Mouse (Mus musculus) limb, embryonic 10.5 days (tissue): ENCODE measurements around the gene Cactin. TPM values are rescaled to one million over a fixed set of nuclear protein-coding genes. Genes with fewer than 3 reads are reported as not detected.
A peak's percentile ranks its signal among the peaks of the same experiment; 100 is the strongest.

ENCODE experiments used
- DNase-seq: peaks from one replicate; pipeline ENCODE4 v3.0.0-alpha.2; 2017; ENCODE audit warnings: low spot score
- H3K27ac ChIP-seq: fragments of 300-500 bp; sonication (generic); 2 replicates; pipeline ENCODE4 v1.5.1; 2016; ENCODE audit warnings: mild to moderate bottlenecking
- H3K27me3 ChIP-seq: fragments of 300-500 bp; sonication (generic); 2 replicates; pipeline ENCODE4 v1.6.1; 2016; ENCODE audit warnings: low read depth, mild to moderate bottlenecking; ENCODE audit not compliant: poor library complexity, severe bottlenecking
- H3K36me3 ChIP-seq: fragments of 300-500 bp; sonication (generic); 2 replicates; pipeline ENCODE4 v1.6.1; 2016; ENCODE audit warnings: mild to moderate bottlenecking, moderate library complexity
- H3K4me1 ChIP-seq: fragments of 300-500 bp; sonication (generic); 2 replicates; pipeline ENCODE4 v1.6.1; 2016
- H3K4me3 ChIP-seq: fragments of 300-500 bp; sonication (generic); 2 replicates; pipeline ENCODE4 v1.5.1; 2016; ENCODE audit warnings: mild to moderate bottlenecking, moderate library complexity
- H3K9me3 ChIP-seq: fragments of 300-500 bp; sonication (generic); replicated peaks from 2 replicates; pipeline ENCODE4 v1.6.1; 2016; ENCODE audit warnings: mild to moderate bottlenecking
- WGBS: fragments of 180-500 bp; shearing (Covaris S2); methylation state at CpG from one replicate; pipeline ENCODE4 v1.1.7; 2016; 5-methylcytosine and 5-hydroxymethylcytosine counted together
- polyA plus RNA-seq: library from polyadenylated mRNA; unstranded; fragments of >200 nt; fragmentation: Nextera tagmentation; extraction: Ambion mirVana; gene quantifications from 2 replicates; pipeline ENCODE4 v1.2.1, GENCODE M21; 2016

Gene Cactin
- polyA plus RNA-seq, 1 experiment from 2014 or later: 62.5 TPM

DNA sequence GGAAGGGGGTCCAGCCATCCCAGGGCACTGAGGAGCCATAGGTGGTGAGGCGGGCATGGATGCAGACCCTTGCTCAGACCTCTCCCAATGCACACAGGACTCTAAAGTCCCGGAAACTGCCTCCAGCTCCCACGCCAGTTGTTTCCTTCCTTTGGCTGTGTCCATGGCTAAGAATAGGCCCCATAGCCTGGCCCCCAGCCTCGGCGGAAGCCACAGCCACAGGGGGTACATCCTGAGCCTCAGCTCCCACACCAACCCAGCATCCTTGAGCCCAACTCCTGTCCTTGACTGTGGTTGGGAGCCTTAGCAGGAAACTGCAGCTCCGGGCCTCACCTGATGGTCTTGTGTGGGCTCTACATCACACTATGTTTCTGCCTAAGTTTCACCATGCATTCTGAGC, 6.0 kb downstream of the Cactin start:
- Histone ChIP-seq H3K4me1 (peaks cover 53% of the 10 kb centered on the region), H3K27ac (peak overlapping the region; percentile 27; the same call in 1 of the 2 replicates)

DNA sequence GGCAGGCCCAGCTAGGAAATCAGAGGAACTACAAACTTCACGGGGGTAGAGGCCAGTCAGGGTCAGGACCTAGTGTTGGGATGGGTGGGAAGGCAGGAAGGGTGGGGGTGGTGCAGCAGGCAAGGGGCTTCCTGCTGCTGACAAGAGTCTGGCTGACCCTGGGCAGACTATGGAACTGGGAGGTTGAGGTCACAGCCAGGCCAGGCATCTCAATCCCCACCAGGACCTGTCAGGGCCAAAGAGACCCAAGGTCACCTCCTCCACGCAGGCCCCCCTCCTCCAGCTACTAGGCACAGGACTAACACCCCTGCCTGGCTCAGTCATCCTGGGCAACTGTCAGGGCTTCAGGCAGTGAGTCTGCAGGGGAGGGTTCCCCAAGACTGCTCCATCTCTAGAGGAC, 7.1 kb downstream of the Cactin start:
- Histone ChIP-seq H3K4me1 (peaks cover 51% of the 10 kb centered on the region), H3K27ac (peak overlapping the region; percentile 37), H3K27me3 (peaks cover 17% of the 10 kb centered on the region), H3K9me3 (no peaks in the 10 kb centered on the region), H3K36me3 (peaks cover 66% of the 10 kb centered on the region), H3K4me3 (no peak overlapping the region)
- 6% methylated on average over 2 of the region's 2 CpGs for WGBS
- DNase-seq: no peak

More for the DNA sequence above, 6.0 kb downstream of the Cactin start:
- 87% methylated on average over 6 of the region's 6 CpGs for WGBS
- no peak overlapping the region for H3K4me3 ChIP-seq
- H3K9me3 ChIP-seq: no peaks in the 10 kb centered on the region
- no peak for DNase-seq
- peaks cover 71% of the 10 kb centered on the region for H3K36me3 ChIP-seq
- H3K27me3 ChIP-seq: peaks cover 6% of the 10 kb centered on the region

DNA sequence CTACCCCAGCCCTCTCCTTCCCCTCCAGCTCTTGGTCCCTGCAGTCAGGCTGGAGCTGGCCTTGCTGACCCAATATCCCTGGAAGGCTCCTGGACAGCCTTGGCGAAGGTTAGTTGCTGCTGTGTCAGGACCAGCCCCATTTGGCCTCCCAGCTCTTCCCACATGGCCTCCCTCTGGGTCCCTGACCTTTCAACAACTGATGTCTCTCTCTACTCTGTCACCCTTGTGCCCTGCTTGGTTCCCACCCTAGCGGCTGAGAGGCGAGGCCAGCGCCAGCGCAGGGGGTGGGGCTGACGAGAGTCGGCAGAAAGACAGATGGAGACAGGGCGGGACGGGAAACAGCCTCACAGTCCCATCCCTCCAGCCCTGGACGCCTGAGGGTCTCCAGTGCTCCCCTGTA, 7.5 kb downstream of the Cactin start, which contains the start of gene Tbxa2r:
Gene Tbxa2r (plus strand): TSS at position 346 of the 400 bp plus-strand sequence.
- 7% methylated on average over 10 of the region's 10 CpGs for whole genome bisulfite sequencing
- 0 out of 2 replicates have a peak within 1 kb of the TSS, but pooled peaks have one; percentile 11 for H3K4me3 ChIP-seq
- no peak for DNase-seq
- H3K27me3 ChIP-seq: peaks cover 21% of the 10 kb centered on the region
- peak within 1 kb of the TSS; percentile 64 for H3K27ac ChIP-seq
- peaks cover 52% of the 10 kb centered on the region for H3K4me1 ChIP-seq
- peaks cover 63% of the 10 kb centered on the region for H3K36me3 ChIP-seq
- no peaks in the 10 kb centered on the region for H3K9me3 ChIP-seq

DNA sequence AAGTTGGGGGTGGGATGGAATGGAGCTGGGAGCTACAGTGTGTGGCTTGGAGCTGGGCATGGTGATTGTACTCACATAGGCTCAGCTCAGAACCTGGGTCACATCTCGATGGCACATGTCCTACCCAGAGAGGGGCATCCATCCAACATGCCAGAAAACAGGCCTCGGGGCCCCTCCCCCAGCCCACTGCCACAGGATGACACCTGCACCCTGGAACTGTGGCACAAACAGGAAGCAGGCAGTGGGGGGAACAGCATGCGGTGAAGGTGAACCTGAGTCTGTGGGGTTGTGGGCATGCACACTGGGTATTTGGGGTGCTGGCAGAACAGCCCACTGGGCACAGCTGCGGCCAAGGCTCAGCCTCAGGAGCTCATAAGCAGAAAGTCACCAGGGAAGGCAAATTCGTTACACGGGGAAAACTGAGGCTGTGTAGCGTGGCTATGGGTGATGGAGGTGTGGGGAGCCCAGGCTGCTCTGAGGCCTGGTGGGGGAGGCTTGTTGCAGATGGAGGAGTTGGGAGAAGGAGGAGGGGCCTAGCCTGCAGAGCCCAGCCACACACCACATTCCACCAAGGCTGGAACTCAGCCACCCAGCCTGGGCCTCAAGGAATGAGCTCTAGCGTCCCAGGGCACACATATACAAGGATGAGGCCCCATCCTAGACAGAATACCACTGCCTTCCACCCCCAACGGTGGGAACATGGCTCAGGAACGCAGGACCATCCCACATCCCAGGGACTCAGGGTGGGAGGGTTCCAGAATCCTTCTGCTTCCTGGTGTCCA, 8.5 kb downstream of the Cactin start:
- Histone ChIP-seq H3K4me1 (peaks cover 52% of the 10 kb centered on the region), H3K9me3 (no peaks in the 10 kb centered on the region), H3K27ac (peak overlapping the region; percentile 64), H3K27me3 (peaks cover 23% of the 10 kb centered on the region), H3K36me3 (peaks cover 53% of the 10 kb centered on the region), H3K4me3 (0 out of 2 replicates have a peak overlapping the region, but pooled peaks have one; percentile 11)
- WGBS: 69% methylated on average over 10 of the region's 10 CpGs
- DNase-seq: no peak

DNA sequence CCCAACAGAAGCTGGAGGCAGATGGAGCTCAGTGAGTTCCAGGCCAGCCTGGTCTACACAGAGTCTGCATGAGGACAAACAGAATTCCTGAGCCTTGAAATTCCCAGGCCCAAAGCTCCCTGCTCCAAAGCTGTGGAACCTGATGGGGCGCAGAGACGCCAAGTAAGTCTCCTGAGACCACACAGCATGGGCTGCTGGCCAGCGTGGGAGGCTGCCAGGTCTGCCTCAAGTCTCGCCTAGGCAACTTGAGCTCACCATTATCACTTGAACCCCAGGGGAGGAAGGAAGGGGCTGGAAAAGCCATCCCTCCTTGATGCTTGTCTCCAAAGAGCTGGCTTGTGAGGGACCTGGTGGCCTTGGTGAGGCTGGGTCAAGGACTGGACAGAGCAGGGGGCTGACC, 9.1 kb downstream of the Cactin start:
- no peaks in the 10 kb centered on the region for H3K9me3 ChIP-seq
- H3K4me3 ChIP-seq: 0 out of 2 replicates have a peak overlapping the region, but pooled peaks have one; percentile 11
- WGBS: 70% methylated on average over 4 of the region's 4 CpGs
- peaks cover 23% of the 10 kb centered on the region for H3K27me3 ChIP-seq
- H3K27ac ChIP-seq: peak overlapping the region; percentile 64
- H3K4me1 ChIP-seq: peaks cover 58% of the 10 kb centered on the region
- DNase-seq: no peak
- peaks cover 47% of the 10 kb centered on the region for H3K36me3 ChIP-seq

DNA sequence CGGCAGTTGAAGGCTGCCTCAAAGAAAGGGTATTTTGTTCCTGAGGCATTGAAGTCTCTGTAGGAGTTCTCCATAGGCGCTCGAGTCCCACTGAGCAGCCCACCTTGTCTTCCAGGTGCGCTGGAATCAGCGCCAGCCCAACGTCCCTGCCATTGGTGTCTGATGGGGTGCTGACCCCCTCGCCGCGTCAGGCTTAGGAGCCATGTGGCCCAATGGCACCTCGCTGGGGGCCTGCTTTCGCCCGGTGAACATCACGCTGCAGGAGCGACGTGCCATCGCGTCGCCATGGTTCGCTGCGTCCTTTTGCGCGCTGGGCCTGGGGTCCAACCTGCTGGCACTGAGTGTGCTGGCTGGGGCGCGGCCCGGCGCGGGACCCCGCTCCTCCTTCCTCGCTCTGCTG, 11.4 kb downstream of the Cactin start:
- peak overlapping the region; percentile 32 for H3K4me3 ChIP-seq
- no peaks in the 10 kb centered on the region for H3K9me3 ChIP-seq
- peaks cover 33% of the 10 kb centered on the region for H3K27me3 ChIP-seq
- H3K4me1 ChIP-seq: peaks cover 63% of the 10 kb centered on the region
- H3K27ac ChIP-seq: peak overlapping the region; percentile 75
- 15% methylated on average over 29 of the region's 29 CpGs for WGBS
- no peak for DNase-seq
- peaks cover 24% of the 10 kb centered on the region for H3K36me3 ChIP-seq

DNA sequence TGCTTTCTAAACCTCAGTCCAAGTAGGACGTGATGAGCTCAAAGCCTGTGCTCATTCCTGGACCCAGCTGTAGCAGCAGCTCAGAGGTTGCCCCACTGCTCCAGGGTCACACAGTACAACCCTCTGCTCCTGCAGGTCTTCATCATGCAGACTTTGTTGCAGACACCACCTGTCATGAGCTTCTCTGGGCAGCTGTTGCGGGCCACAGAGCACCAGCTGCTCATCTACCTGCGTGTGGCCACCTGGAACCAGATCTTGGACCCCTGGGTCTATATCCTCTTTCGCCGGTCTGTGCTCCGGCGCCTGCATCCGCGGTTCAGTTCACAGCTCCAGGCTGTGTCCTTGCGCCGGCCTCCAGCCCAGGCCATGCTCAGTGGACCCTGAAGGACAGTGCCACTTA, 13.4 kb downstream of the Cactin start:
- no peaks in the 10 kb centered on the region for H3K9me3 ChIP-seq
- 0 out of 2 replicates have a peak overlapping the region, but pooled peaks have one; percentile 86 for H3K27ac ChIP-seq
- 73% methylated on average over 11 of the region's 11 CpGs for WGBS
- peaks cover 10% of the 10 kb centered on the region; the same call in 1 of the 2 replicates for H3K36me3 ChIP-seq
- no peak overlapping the region for H3K4me3 ChIP-seq
- peaks cover 45% of the 10 kb centered on the region for H3K4me1 ChIP-seq
- peaks cover 49% of the 10 kb centered on the region for H3K27me3 ChIP-seq
- DNase-seq: no peak

DNA sequence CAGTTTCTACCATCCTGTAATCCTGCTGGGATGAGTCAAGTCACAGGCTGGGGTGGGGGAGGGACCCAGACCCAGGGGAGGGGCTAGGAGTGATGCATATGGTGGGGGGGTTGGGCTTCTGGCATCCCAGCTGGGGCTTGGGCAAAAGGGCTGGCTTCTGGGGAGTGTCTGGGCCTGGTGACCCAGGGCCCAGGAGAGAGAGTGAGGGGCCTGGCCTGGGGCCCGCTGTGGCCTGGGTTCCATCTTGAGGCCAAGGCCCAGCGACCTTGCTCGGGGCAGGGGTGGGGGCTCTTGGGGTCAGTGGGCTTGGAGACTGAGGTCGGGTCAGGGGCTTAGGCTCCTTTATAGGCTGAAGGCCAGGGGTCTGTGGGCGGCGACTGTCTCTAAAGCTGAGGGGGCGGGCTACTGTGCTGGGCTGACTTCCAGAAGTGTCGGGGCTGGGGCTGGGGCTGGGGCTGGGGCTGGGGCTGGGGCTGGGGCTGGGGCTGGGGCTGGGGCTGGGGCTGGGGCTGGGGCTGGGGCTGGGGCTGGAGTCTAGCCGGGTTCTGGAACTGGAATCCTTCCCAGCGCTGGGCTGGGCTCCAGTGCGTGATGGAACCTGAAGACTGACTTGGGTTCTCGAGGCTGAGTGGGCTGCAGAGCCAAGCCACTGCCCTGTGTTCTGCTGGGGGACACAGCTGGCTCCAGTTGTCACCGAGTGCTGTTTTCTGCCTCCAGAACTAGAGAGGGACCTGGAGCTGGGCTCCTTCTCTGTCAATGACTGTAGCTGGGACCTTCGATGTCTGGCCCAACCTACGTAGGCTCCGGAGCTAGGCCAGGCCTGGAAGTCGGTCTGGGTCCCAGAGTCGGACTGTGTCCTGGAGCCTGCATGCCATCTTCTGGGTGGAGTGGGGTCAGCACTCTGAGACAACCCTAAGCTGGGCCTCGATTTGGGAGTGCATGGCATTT, 14.8 kb downstream of the Cactin start:
- H3K27me3 ChIP-seq: peaks cover 58% of the 10 kb centered on the region
- DNase-seq: no peak
- peak overlapping the region; percentile 23 for H3K4me3 ChIP-seq
- H3K27ac ChIP-seq: peak overlapping the region; percentile 86
- H3K36me3 ChIP-seq: peaks cover 5% of the 10 kb centered on the region; the same call in 1 of the 2 replicates
- peaks cover 37% of the 10 kb centered on the region for H3K4me1 ChIP-seq
- H3K9me3 ChIP-seq: no peaks in the 10 kb centered on the region
- WGBS: 31% methylated on average over 19 of the region's 19 CpGs

DNA sequence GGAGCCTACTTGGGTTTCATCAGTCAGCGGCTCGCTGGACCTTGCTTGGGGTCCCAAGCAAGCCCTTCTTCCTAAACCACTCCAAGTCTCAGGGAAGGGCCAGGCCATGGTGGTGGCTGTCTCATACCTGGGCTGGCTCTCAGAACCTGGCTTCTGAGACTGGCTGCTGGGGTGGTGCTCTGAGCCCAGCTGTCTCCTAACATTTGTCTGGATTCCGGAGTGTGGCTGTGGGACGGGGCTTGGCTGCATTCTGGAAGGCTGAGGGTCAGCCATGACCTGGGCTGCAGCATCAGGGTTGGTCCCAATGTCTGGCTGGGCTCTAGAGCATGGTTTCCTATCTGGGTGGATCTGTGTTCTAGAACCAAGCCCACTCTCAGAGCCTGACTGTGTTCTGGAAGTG, 15.7 kb downstream of the Cactin start:
- H3K4me3 ChIP-seq: 0 out of 2 replicates have a peak overlapping the region, but pooled peaks have one; percentile 23
- peaks cover 44% of the 10 kb centered on the region for H3K4me1 ChIP-seq
- WGBS: 85% methylated on average over 4 of the region's 4 CpGs
- no peak for DNase-seq
- H3K27me3 ChIP-seq: peaks cover 64% of the 10 kb centered on the region
- no peaks in the 10 kb centered on the region for H3K9me3 ChIP-seq
- peaks cover 5% of the 10 kb centered on the region; the same call in 1 of the 2 replicates for H3K36me3 ChIP-seq
- peak overlapping the region; percentile 86 for H3K27ac ChIP-seq

DNA sequence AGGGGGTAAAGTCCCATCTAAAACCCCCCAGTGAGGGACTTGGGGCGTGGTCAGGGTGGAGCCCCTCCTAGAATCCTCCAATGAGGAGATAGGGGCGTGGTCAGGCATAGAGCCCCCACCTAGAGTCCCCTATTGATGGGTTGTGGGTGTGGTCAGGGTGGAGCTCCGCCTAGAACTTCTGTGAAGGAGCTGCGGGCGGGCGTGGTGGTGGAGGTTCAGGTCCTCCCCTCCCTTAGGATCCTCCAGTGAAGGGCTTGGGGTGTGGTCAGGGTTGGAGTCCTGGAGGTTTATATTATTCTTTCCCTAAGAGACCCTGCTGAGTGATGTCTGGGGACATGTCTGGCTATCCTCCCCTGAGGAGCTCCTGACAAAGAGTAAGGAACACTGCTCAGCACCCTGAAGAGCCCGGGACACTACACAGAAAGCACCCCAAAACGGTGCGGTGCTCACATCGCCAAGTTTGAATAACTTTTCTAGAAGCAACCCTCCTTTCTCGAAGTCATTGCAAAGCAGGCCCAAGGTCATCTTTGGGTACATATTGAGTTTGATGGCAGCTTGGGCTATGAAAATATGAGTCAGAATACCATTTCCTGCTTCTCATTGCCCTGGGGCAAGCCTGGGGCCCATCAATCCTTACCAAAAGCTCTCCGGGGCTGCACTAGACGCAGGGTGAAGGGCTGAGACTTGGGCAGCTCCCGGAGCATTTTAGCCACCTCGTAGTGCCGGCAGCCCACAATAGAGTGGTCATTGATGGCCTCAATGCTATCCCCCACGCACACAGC, 19.8 kb downstream of the Cactin start:
- no peak overlapping the region for H3K4me3 ChIP-seq
- H3K27ac ChIP-seq: no peak overlapping the region
- 41% methylated on average over 17 of the region's 17 CpGs for WGBS
- no peak for DNase-seq
- peaks cover 29% of the 10 kb centered on the region for H3K4me1 ChIP-seq
- peaks cover 79% of the 10 kb centered on the region for H3K27me3 ChIP-seq
- H3K36me3 ChIP-seq: peaks cover 7% of the 10 kb centered on the region
- H3K9me3 ChIP-seq: no peaks in the 10 kb centered on the region

DNA sequence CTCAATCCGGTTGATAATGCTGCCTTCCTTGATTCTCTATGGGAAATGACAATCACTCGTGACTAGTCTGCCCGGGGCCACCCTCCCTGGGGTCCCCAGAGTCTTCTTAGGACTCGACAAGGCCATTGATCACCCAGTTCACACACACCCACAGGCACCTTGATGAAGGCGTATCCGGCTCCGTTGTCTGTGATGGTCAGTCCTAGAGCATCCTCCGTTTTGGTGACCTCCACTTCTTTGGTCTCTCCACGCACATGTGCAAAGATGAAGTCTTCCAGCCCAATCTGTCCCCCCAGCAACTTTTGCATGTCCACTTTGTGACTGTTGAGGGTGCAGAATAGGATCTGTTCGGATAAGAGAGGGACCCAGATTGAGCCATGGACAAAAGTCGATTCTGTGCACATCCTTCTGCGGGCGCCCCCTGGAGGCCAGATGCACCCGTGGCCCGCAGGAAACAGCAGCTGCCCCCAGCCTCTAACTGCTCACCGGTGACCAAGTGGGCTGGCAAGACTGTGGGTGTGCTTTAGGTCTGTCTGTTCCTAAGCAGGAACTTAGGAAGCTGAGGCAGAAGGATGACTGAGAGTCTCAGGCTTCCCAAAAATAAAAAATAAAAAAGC, 20.5 kb downstream of the Cactin start:
- no peak overlapping the region for H3K27ac ChIP-seq
- peaks cover 12% of the 10 kb centered on the region for H3K36me3 ChIP-seq
- H3K4me3 ChIP-seq: no peak overlapping the region
- H3K27me3 ChIP-seq: peaks cover 85% of the 10 kb centered on the region
- H3K9me3 ChIP-seq: no peaks in the 10 kb centered on the region
- peak; percentile 87 for DNase-seq
- peaks cover 28% of the 10 kb centered on the region for H3K4me1 ChIP-seq
- WGBS: 34% methylated on average over 16 of the region's 16 CpGs
